Mouse (Mus musculus) urinary bladder, postnatal 25 days (tissue): ENCODE measurements around the gene Nrg4.
"Not testable (repeated sequence)": the region's sequence is repeated elsewhere in the genome, so short reads cannot be mapped to it uniquely, and the experiment has no call there.

ENCODE experiments used
- DNase-seq: peaks from one replicate; pipeline ENCODE4 v3.0.0; 2022; ENCODE audit warnings: low spot score

Gene Nrg4

DNA sequence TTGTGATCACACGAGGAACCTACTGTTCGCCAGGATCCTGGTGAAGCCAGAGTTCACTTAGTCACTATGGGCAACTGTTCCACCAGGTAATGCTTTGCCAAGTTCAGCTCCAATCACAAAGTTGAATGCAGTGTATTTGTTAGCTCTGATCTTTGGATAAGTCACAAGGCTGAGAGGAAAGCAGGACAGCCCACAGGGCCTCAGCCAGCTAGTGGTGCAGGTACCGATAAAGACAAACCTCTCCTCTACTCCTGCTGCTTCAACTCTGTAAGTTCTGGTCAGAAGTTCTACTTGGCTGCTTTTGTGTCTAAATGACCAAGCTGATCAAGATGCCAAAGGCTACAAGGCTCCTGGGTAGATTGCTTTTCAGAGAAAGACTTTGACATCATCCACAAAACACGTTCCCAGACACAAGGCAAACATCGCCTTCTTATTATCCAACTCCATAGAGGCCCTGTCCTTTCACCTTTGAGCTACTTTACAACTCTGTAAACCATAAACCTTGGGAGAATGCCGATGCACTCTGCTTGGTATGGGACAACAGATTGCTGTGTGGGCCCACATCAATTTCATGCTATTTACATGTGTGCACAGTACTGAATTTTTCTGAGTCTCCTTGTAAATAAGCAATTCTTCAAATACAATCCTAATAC is 75.9 kb downstream of the Nrg4 start:
- no peak for DNase-seq

DNA sequence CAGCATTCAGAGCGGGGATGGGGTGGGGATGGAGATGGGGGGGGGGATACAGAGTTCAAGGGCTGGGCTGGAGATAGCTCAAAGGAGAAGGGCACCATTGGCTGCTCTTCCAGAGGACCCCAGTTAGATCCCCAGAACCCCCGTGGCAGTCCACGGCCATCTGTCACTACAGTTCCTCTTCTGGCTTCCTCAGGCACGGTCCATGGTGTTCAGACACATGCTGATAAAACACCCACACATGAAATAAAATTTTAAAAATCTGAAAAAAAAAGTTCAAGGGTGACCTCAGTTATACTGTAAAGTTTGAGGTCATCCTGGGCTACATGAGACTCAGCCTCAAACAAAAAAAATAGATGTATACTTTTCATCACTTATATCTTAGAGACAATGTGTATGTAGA is 78.2 kb downstream of the Nrg4 start:
- no peak for DNase-seq

DNA sequence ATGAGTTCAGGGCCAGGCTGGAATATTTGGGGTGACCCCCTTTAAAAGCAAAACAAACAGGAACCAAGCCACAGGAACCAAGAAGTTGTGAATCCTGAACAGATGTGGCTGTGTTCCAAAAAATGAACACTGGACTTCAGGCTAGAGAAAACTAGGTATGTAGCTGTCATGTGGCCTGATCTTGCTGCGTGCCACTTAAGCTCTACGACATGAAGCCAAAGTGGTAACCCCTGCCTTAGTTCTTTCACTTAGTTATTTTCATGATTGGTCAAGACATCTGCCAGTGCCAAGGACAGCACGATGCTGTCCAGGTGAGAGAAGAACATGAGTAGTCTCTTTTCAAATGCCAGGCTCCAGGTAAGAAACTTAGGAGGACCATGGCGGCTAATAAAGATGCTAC is 79.7 kb downstream of the Nrg4 start:
- no peak for DNase-seq

DNA sequence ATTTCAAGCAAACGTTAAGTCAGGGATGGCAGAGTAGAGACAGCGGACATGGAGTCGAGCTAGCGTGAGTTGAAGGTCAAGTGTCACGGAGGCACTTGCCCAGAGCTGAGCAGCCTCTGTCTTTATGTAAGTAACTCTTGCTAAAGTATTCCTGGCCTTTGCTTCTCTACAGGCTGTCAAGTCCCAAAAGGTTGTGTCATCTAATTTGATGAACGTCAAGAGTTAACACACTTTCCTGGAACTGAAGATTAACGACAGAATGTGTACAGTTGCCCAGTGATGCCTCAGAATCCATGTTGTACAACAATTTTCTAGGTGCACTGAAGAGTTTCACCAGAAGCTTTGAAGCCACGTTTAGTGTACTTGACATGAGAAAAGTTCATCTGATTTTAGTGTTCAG is 80.2 kb downstream of the Nrg4 start:
- no peak for DNase-seq

DNA sequence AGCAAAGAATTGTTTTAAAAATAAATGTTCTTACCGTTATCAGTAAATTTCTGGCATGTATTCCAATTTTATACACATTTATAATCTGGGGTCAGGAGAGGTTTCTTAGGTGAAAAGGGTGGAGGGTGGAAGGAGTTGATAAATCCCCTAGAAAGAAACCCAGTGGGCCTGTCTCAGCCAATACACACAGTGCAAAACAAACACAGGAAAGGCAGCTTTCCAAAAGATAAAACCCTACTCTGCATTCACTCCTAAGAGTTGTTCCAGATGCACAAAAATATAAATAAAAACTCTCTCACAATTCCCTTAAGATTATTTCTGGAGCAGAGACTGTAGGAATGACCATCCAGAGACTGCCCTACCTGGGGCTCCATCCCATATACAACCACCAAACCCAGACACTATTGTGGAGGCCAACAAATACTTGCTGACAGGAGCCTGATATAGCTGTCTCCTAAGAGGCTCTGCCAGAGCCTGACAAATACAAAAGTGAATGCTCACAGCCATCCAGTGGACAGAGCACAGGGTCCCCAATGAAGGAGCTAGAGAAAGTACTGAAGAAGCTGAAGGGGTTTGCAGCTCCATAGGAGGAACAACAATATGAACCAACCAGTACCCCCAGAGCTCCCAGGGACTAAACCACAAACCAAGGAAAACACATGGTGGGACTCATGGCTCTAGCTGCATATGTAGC is 81.4 kb downstream of the Nrg4 start:
- not testable (repeated sequence) for DNase-seq

DNA sequence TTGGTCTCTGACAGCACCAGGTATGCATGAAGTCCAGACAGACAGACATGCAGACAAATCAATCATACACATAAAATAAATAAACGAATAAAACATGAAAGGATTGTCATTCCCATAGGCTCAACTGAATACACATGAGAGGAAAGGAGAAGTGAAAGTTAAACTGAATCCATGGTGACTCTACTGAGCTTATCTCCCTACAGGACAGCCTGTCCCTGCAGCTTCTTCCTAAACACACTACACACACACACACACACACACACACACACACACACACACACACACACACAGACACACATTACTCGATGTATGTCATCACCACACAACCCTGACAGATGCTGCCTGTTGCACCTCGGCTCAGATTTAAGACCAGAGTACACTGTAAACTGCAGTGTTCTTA is 82.6 kb downstream of the Nrg4 start:
- no peak for DNase-seq

DNA sequence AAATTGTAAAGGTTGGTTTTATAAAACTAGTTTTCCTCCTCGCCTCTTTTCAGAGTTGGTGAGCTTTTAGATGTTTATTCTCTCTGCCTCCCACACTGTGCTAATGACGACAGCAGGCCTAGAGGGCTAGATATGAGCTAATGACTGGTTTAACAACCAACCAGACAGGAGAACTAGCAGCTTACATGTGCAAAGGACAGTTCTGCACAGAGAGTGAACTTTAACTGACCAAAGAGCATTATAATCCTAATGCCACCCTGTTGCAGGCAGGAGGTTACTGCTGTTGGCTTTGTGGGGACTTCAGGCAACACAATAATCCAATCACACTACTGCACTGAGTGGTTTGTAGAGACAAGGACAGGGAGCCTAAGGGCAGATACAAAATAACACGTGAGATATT is 83.4 kb downstream of the Nrg4 start:
- DNase-seq, result no peak

DNA sequence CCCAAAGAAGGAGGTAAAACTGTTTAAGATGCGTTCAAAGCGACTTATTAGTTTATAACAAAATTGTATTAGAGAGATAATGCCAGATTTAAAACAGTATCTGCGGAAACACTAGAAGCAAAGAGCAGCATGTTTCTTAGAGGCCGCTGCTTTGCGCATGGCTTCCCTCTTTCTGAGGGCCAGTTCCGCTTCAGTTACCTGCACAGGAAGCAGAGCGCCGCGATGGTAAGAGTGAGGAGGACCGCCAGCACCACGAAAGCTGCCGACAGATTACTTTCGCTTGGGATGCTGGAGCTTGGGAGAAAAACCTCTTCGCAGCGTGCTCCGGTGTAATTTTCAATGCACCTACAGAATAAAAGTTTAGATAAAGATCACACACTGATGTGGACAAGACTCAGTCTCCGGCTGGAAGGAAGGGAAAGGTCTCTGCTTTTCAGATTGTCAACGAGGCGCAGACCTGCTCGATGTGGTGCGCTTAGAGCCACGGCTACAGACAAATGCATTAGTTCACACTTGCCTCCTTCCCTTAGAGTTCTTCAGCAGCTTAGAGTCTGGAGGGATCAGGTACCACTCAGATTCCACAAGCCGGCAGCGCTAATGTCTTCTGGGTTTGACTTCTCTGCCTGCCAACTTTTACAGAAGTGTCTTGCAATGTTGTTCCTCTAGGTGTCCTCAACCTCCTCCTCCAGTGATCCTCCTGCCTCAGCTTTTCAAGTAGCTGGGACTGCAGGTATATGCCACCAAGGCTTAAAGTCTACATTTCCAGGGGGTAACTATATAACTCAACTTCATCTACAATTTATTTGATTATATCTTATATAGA is 84.6 kb downstream of the Nrg4 start:
- no peak for DNase-seq

DNA sequence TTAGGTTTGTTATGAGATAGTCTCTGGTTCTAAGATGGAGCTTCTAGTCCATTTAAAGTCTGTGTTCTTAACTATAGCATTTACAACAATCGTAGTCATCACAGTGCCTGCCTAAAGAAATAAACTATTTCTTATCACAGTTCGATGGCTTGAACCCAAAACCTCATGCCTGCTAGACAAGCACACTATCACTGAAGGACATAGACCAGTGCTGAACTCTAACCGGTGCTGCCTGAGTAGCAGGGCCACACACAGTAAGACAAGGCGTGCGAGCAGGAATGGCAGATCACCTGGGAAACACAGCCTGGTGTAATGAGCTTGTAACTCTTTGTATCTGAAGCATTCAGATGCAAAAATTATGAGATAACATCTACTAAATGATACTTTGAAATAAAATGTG is 85.8 kb downstream of the Nrg4 start:
- no peak for DNase-seq

DNA sequence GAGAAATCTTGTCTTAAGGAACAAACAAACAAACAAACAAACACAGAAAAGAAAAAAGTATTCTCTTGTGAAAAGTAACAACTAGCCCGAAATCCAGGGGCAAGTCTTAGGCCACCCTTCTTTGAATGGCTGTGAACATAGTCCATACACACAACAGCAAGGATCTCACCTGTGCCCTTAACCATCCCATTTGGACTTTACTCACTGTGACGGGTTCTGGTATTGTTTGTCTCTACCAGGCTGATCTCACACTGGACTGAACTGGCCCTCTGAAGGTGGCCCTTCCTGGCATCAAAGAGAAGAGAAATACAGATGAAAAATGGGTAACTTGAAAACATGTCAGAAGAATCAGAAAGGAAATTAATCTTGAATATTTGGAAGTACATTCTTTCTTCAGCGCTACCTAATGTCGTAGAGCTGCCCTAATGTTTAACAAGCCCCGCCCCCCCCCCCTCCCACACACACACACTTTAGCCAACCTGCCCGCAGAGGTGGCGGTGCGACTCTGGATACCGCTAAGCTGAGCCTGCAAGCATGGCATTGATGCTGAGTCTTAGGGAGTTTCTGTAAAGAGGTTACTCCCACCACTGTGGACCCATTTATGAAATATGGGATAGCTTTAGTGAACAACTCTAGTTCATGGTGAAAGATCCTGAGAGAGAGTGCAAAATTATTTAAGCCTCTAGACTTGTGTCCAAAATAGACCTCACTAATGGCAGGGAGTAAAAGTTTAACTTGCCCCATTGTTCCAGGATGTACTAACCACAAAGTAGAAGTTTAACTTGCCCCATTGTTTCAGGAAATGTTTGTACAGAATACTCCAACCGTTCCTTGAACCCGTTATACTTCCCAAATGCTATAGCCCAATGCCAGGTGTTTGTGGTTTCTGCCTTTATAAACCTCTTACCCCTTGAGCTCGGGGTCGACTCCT is 90.1 kb downstream of the Nrg4 start:
- no peak for DNase-seq

DNA sequence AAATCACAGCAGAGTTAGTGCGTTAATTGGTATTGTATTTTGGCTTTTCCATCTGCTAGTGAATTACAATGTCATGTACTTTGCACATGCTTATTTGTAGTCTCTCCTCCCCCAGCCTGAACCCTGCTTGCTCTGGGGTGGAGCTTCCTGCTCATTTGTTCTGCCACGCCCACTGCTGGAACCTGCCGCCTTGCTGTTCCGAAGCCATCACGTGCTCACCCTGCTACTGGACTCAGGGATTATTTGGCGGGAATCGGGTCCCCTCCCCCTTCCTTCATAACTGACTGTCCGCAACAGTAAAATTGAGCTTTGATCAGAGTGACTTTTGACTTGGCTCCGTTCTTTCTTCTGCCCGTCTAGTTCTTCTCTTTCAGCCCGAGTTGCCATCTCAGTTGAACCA is 93.6 kb downstream of the Nrg4 start:
- not testable (repeated sequence) for DNase-seq

DNA sequence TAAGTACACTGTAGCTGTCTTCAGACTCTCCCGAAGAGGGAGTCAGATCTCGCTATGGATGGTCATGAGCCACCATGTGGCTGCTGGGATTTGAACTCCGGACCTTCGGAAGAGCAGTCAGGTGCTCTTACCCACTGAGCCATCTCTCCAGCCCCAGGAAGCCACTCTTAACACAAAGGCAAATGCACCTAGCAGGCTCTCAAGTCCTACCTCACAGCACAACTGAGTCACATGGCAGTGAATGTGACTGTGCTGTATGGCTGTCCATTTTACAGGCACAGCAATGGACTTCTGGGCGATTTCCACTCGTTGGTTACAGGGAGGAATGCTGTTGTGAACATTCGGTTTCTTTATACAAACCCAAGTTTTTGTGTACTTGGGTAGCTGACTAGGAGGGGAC is 94.1 kb downstream of the Nrg4 start:
- no peak for DNase-seq

DNA sequence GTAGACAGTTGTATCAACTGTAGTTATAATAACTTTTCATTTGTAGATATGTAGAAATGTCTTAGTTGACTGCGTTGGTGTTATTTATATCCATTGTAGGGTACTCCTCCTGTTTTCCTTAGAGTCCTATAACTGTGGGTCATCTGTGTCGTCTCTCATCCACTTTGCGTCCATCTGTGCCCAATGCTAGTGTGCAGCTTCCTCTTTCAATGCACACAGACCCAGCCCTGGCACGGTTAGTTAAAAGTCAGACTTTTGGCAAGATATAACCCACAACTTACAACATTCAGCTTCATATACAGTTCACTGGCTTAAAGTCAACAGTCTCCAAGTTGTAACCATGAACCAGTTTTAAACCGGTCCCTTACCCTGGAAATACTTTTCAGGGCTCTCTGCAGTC is 94.5 kb downstream of the Nrg4 start:
- no peak for DNase-seq

DNA sequence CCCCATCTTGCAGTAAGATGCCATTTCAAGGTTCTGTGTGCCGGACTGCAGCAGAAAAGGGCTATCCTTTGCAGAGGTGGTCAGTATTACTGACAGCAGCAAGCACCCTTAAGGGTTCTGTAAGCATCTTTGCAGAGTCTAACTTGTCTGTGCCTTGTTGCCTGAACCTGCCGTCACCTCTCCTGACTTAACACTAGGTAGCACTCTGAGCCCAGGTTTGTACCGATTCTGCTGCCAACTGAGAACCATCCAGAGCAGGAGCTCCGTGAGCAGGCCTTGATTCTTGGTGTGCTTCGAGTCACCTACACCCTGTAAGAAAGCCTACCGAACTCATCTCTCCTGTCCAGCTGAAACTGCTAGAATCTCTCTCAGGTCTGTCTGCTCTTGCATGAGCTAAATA is 95.1 kb downstream of the Nrg4 start:
- no peak for DNase-seq

DNA sequence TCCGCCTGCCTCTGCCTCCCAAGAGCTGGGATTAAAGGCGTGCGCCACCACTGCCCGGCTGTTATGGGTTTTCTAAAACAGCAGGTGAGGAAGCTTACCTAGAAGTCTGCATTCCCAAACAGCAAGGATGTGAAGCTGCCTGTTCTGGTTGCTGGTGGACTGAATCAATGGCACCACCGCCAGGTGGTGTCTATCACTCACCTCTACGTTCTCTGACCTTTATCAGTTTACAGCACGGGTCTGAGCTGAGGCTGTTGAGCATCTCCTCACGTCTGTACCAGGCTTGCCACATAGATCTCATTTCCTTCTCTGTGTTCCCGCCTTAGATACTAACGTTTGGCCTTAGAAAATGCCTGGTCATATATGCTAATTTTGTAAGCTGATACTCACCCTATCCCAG is 97.6 kb downstream of the Nrg4 start:
- no peak for DNase-seq

DNA sequence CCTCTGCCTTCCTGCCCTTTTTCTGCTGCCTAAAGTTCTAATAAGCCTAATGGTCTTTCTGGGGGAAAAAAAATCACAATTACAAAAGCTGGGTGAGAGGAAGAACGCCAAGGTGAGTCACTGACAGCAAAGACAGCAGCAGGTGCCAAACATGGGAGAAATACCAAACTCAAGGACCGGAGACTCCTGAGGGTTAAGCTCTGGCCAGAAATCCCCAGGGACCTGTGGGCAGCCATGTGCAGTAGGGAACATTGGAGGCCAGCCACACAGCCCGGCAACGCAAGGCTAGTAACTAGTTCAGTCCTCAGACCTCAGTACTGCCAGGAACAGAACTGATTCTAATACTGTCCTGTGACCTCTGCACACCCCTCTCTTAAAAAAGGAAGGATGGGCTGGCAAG is 98.5 kb downstream of the Nrg4 start:
- no peak for DNase-seq

DNA sequence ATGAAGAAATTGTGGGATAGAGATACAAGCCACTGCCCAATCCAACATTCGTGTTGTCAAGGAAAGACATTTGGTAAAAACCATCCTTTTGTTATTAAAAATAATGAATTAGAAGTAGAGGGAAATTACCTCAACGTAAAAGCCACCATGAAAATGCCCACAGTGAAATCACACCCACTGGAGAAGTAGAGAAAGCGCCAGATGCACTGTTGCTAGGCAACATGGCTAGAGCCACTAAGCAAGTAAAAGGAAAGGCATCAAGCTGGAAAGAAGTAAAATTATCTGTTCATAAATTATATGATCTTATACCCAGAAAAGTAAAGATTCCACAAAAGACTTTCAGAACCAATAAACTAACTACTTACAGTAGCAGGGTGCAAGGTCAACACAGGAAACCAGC is 100.4 kb downstream of the Nrg4 start:
- no peak for DNase-seq

DNA sequence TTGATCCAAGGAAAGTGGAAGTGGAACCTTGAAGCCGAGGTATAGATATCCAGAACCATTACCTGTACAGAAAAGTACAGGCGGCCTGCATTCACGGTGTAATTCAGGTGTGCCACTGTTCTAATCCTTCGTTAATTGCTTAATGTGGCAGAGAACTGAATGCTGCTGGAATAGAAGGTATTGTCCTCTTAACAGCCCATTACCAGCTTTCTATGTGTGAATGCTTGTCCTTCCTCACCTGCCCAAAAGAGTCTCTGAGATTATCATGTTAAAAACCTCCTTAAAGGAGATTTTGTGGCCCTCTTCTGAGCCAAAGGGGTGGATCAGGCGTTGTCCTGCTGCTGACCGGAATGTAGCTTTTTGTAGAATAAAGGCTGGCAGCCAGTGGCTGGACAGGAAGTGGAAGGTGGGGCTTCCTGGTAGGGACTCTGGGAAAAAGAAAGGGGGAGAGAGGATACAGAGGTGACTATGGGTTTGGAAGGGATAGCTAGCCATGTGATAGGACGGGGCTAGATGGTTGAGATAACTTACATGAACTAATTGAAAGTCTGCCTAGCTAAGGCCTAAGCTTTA is 101.4 kb downstream of the Nrg4 start:
- no peak for DNase-seq

DNA sequence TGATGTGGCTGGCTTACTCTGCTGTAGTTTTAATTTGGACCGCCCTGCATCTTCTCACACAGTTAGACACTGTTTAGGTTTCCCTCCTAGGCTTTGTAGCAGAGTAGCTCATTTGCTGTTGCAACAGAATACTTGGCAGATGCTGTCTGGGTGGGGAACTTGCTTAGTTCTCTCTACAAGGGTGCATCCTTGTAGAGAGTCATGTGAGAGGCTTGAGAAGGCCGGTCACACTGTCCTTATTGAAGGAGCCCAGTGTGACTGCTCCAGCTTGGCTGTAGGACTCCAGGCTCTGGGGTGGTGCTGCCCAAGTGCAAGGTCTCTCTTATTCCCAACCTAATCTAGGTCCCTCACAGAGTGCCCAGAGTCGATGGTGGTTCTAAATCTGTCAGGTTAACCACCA is 109.3 kb downstream of the Nrg4 start:
- DNase-seq, result no peak

DNA sequence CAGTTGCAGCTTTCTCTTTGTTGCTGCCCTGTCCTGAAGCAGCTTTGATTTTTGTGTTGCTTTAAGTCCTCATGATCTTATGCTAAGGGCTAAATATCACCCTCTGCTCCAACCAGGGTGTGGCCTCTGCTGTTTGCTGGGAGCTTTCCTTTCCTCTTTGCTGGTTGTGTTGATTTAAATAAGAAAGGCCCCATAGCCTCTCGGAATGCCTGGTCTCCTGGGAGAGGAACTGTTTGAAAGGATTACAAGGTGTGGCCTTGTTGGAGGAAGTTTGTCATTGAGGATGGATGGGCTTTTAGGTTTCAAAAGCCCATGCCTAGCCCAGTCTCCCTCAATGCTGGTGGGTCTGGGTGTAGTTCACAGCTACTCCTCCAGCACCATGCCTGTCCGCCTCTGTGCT is 110.6 kb downstream of the Nrg4 start:
- no peak for DNase-seq

DNA sequence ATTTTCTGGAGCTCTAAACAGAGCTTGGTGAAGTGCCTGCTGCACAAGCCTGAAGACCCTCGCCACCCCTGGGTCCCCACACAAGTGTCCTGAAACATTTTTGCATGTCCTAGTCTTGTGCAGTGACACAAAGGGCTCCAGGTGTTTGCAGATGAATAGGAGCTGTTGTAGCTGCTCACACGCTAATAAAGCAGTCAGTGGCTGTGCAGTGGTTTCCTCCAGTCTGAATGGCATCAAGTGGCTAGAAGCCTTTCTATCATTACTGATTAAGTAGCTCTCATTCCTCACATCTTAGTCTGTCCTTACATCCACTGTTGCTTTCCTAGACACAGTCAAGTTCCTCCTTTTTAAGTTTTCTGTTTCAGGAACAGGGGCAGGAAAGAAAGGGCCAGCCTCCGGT is 111.0 kb downstream of the Nrg4 start:
- DNase-seq, result no peak

DNA sequence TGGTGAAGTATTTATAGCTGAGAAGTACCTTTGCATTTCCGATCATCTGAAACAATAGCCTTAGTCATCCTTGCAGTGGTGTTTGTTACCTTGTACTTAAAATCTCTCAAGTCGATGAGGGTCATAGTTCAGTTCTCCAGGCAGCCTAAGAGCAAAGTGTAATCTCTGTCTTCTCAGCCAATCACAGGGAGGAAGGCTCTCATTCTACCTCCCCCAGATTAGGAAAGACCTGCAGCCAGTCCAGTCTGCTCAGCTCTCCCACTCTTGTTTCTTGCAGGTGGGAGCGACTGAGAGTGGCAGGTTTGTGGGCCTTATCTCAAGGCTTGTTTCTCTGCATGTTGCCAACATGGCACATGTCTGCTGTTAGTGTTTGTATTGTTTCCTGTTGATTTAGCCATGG is 111.6 kb downstream of the Nrg4 start:
- DNase-seq, result no peak
